Mouse (Mus musculus) ES-E14 (cell line): ENCODE data around the gene Npepps.

Source experiments
- CHD2 ChIP-seq: IDR thresholded peaks from 2 replicates; pipeline ENCODE4 v1.6.1; 2014; ENCODE audit warnings: mild to moderate bottlenecking, low read depth, low read length, inconsistent platforms
- HCFC1 ChIP-seq: IDR thresholded peaks from 2 replicates; pipeline ENCODE4 v1.6.1; 2012; ENCODE audit warnings: low read length, inconsistent platforms, borderline replicate concordance; ENCODE audit not compliant: insufficient read depth
- ZNF384 ChIP-seq: IDR thresholded peaks from 2 replicates; pipeline ENCODE4 v1.6.1; 2012; ENCODE audit warnings: low read depth, low read length, inconsistent platforms

- no peak for TF ChIP-seq ZNF384
- TF ChIP-seq HCFC1: no peak
- TF ChIP-seq CHD2: no peak
Measured at GRCm38 (mm10) chr11:97289276-97290230, 9.1 kb upstream of the Npepps start.
